Mouse (Mus musculus) spleen, adult 2 months (tissue): ENCODE measurements at regions not wholly inside any gene's neighbourhood (a gene's known extent, or its start where the extent isn't known, plus 50 kb on each side); places are given as distances from the start of the nearest gene placed in this dataset.

ENCODE experiments used
- CTCF ChIP-seq: fragments of 200-500 bp; IDR thresholded peaks from 2 replicates; pipeline ENCODE4 v1.5.1; 2011; ENCODE audit warnings: mild to moderate bottlenecking, inconsistent platforms; ENCODE audit not compliant: insufficient read depth, insufficient read length, insufficient replicate concordance; ENCODE audit errors: extremely low read depth
- POLR2A ChIP-seq: fragments of 200-500 bp; IDR thresholded peaks from 2 replicates; pipeline ENCODE4 v1.6.1; 2011; ENCODE audit warnings: low read depth, low read length, inconsistent platforms

DNA sequence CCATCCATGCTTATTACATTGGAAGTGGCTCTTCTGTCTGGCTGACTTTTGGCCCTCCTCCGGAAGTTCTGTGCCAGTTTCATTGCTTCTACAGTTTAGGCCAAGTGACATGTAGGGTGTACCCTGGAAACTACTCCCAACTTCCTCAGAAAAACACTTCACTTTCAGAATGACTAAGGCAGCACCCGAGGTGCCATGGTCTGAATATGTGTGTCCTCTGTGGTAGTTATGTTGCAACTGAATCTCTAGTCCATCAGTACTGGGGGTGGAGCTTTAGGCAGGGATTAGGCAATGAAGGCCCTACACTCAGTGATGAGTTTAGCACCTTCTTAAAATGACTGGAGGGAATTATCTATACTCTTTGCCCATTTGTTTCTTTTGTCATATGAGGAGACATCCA, 981.0 kb upstream of the Lrrc6 start:
- TF ChIP-seq CTCF (no peak), POLR2A (no peak)
